Mouse (Mus musculus): Measurements from ENCODE around the gene Zcchc7.

Gene Zcchc7

DNA sequence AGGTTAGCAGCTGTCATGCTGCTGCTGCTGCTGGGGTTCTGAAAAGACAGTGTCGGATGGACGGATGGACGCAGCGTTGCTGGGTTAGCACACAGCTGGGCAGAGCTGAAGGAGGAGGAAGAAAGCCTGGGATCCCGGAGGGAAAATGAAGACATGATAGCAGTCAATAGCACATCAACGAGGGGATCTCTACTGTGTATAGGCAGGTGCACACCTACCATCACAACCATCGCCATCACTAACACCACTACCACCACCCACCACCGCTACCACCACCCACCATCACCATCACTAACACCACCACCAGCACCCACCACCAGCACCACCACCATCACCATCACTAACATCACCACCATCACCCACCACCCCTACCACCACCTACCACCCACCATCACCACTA lies 35.6 kb upstream of the Zcchc7 start:
- ChIA-PET POLR2A (interaction anchor here in 1 of 4 experiments (1.0 kb wide), 1 partner anchor 10 kb away, joined by 3 read pairs; the partner anchor contains the start of gene Pax5), CTCF (no interaction called here)

DNA sequence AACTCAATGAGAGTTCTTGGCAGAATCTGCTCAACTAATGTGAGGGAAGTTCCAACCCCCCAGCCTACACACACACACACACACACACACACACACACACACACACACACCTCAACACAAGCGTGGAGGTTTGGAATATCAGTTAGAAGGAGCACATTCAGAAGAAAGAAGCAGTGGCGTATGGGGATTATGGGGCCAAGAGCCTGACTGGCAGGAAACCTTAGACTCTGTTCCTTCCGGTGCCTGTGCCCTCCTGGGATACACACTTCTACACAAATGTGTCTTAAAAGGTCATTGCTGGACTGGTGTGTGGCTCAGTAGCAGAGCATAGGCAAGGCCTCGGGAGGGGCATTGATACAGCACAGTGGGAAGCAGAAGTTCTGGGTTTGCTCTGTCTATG lies 34.4 kb upstream of the Zcchc7 start:
- POLR2A ChIA-PET: interaction anchor here in 1 of 4 experiments (1.0 kb wide), 1 partner anchor 11 kb away, joined by 3 read pairs; the partner anchor contains the start of gene Pax5

DNA sequence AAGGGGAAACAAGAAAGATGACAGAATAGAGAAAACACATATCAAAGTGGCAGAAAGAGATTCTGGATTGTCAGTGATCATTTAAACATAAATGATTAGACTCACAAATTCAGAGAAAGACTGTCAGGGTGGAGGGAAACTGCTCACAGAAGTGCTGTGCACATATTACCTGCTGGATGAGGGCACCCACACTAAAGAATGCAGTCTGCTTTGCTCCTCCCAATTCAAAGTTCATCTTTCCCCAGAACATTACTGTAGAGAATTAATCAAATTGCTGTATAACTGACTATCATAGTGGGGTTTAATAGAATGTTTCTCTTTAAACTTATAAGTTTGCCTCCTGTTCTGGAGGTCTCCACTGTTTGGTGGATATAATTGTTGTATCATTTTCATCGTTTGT lies 15.2 kb upstream of the Zcchc7 start:
- POLR2A ChIA-PET: no interaction called here
- CTCF ChIA-PET: no interaction called here

More for the DNA sequence above, 34.4 kb upstream of the Zcchc7 start:
- CTCF ChIA-PET: no interaction called here

DNA sequence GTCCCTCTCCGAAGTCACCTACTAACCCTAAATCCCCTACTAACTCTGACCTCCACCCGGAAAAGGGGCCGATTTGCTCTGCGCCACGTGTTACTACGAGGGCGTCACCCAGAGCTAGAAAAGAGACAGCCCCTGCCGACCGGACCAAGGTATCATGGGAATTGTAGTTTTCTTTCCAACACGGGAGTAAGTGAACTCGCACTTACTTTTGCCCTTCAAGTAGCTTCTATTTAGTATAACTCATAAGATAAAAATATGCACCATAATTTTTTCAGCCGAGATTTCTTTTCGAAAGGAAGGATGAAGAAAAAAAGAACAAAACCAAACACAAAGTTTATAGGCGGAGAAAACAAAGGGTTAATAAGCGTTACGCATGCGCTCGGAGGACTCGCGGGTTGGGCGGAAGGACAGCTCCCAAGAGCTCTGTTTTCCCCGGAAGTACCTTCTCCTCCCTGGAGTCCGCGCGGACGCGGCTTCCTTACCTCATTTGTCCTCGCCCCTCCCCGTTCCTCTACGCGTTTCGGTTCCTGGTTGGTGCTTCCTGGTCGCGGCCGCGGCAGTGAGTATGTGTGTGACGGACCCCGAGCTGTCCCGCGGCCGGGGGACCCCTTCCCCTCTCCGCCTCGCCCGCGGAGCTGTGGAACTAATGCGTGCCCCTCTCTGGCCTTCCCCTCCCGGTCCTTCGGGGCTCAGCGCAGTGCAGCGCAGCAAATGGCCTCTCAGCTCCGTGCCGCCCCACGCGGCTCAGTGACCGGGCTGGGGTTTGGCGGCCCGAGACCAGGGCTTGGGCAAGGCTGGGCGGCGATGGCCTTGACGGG lies 666 bp downstream of the Zcchc7 start:
- CTCF ChIA-PET: interaction anchor here in 2 of 4 experiments (0.5 to 1.5 kb wide), 3 partner anchors 87 to 764 kb away, joined by 3 to 6 read pairs (median 3); no protein-coding TSS in a partner anchor

DNA sequence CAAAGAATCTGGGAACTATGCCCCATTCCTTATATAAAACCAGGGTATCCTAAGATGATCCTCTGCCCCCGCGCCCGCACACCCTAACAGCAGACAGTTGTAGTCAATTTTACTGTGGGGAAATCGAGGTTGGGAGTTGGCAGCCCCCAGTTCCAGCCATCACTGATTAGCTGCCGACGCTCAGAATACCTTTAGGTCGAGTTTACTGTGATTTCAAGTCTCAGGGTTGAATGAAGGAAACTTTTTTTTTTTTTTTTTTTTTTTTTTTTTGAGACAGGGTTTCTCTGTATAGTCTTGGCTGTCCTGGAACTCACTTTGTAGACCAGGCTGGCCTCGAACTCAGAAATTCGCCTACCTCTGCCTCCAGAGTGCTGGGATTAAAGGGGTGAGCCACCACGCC lies 1.5 kb downstream of the Zcchc7 start:
- ChIA-PET CTCF (interaction anchor here in 1 of 4 experiments (0.6 to 1.5 kb wide), 2 partner anchors 88 to 775 kb away, joined by 3 to 6 read pairs; partner anchors contain the start of gene Shb), POLR2A (interaction anchor here in 3 of 4 experiments (1.0 to 3.5 kb wide), 43 partner anchors 9 to 745 kb away, joined by 3 to 25 read pairs (median 6); partner anchors contain the start of genes Melk (in 1 of the 3) and Zbtb5 (in 1 of the 3))

More for the DNA sequence above, 666 bp downstream of the Zcchc7 start:
- POLR2A ChIA-PET: interaction anchor here (0.5 to 3.5 kb wide), 104 partner anchors 8 to 1633 kb away, joined by 3 to 25 read pairs (median 4); partner anchors contain the start of genes Zbtb5 (in 2 of the 4), Melk (in 1 of the 4), Tln1 (in 1 of the 4) and Trmo (in 1 of the 4)

DNA sequence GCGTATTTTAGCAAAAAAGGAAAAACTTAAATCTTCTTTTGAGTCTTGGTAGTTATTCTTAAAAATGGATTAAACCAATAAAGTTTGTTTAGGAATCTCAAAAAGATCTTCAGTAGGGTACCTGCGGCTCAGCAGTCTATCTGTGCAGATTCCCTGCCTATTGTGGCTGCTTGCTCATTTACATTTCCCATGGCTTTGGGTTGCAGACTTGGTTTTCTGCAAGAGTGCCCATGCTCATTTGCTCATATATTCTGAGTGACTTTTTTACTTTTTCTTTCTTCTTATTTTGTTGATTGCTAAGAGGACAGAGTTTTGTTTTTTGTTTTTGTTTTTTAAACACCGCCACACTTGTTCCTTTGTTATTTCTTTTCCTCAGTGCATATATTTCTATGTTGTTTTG lies 19.2 kb downstream of the Zcchc7 start:
- POLR2A ChIA-PET: interaction anchor here in 2 of 4 experiments (1.2 to 2.6 kb wide), 2 partner anchors 18 kb away, joined by 5 to 12 read pairs; partner anchors contain the start of gene Zcchc7 (in 1 of the 2)

DNA sequence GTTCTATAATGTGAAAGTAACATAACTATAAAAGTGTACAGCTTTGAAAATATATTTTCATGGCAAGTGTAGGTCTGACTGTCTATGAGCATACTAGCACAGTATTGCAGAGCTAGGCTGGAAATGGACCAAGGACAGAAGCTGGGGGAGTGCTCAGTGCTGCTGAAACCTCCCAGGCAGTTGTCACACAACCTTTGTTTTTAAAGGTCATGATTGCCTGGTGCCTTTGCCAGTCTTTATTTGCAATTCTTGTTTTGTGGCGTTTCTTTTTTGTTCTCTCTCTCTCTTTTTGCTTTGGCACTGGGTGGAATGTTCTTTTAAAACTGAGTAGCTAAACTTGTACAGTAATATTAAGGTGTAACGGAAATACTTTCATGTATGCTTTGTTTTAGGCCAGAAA lies 21.0 kb downstream of the Zcchc7 start:
- ChIA-PET CTCF (interaction anchor here in 1 of 4 experiments (0.6 kb wide), 1 partner anchor 380 kb away, joined by 3 read pairs; no protein-coding TSS in a partner anchor), POLR2A (interaction anchor here in 1 of 4 experiments (0.6 to 2.0 kb wide), 5 partner anchors 10 to 181 kb away, joined by 3 to 7 read pairs (median 3); partner anchors contain the start of gene Zcchc7)

More for the DNA sequence above, 19.2 kb downstream of the Zcchc7 start:
- CTCF ChIA-PET: no interaction called here

DNA sequence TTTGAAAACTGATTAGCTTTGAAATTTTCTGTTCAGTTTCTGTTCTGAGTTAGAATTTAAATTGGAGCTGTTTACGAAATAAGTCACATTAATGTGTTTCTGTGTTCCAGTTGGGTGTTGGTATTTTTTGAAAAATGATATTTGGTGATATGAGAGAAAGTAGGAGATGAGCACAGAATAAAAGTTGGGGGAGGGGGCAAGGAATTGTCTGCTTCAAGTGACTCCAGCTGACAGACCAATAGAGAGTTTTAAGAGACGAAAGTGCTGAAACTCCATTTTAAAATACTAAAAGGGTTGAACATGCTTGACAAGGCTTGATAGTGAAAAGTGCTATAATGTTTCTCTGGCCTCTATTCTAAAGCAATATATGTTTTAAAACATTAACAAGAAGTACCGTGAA lies 21.4 kb downstream of the Zcchc7 start:
- CTCF ChIA-PET: interaction anchor here in 1 of 4 experiments (0.6 kb wide), 1 partner anchor 381 kb away, joined by 3 read pairs; no protein-coding TSS in a partner anchor
- POLR2A ChIA-PET: interaction anchor here in 1 of 4 experiments (1.2 to 2.0 kb wide), 4 partner anchors 10 to 31 kb away, joined by 3 to 7 read pairs (median 4); partner anchors contain the start of gene Zcchc7

DNA sequence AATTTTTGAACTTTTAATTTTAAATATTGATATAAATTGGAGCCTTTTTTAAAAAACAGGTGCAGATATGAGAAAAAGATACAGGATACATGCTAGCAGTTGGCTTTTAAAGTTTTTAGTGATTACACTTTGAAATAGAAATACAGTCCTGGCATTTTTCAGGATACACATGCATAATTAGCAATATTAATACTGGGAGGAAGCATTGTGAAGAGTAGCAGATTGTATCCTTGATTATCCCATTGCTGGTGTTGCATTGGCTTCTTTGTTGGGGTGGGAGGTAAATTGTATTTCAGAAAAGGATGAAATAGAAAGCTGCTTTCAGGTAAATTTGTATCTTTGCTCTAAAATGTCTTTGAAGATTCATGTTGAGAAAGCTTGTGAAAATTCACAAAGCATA lies 22.0 kb downstream of the Zcchc7 start:
- CTCF ChIA-PET: no interaction called here
- POLR2A ChIA-PET: interaction anchor here in 1 of 4 experiments (1.3 kb wide), 1 partner anchor 22 kb away, joined by 7 read pairs; the partner anchor contains the start of gene Zcchc7

DNA sequence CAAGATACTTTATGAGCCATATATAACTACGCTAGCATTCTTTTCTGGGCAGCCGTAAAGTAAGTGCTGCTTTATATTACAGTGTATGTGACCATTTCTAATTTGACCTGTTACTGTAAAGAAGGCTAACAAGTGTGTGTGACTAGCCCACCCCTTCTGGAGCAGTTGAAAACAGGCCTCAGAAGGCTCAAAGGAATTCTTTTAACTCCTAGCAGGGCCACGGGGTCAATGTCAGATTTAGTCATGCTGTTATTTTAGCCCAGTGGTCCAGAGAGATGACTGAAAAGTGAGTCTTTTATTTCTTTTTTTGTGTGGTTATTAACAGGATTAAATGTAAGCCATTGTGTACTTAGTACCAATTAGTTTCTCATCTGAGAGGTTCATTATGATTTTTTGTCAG lies 22.6 kb downstream of the Zcchc7 start:
- ChIA-PET POLR2A (interaction anchor here in 1 of 4 experiments (1.5 kb wide), 1 partner anchor 22 kb away, joined by 8 read pairs; the partner anchor contains the start of gene Zcchc7), CTCF (no interaction called here)

DNA sequence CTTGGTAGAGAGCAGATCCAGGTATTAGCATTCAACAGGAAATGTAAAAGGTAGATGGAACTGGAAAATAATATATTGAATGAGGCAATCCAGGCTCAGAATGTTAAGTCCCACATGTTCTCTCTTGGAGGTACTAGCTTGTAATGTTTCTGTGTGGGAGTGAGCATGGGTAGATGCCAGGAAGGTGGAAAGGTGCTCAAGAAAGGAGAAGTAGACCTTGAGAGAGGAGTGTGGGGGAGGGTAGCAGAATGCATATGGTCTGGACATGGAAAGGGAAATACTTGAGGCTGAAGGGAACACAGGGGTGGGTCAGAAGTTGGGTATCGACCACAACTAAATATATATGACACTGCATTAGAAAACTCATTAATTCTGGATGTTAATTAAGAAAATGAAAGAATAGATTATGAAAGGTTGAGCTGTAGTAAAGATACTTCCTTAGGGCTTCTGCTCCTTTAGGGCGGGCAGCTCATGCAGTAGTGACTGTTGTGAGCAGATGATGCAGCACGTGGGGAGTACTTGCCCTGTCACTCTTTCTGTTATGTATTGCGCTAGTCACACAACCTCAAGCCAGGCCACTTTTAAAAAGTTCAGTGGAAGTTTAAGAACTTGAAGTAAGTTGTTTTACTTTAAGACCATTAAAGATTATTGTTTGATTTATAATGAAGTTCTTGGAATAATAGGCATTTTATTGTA lies 24.9 kb downstream of the Zcchc7 start:
- POLR2A ChIA-PET: interaction anchor here in 2 of 4 experiments (0.7 to 2.5 kb wide), 4 partner anchors 9 to 25 kb away, joined by 3 to 8 read pairs (median 6); partner anchors contain the start of gene Zcchc7 (in 1 of the 2)
- CTCF ChIA-PET: no interaction called here

DNA sequence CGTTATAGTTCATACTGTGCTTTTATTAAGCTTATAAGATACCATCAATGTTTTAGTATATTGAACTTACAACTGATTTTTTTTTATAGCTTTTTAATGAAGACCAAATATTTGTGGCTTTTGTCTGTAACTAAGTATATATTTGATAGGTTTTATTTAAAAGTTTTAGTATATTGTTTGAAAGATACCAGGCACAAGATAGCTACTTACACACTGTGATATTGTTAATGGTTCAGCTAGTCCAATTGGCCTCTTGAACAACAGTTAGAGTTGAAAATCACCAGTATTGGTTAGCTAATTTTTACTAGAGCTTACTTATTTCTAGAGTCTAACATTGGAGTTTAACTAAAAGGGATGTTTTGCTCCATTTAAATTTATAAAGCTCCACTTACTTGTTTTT lies 25.8 kb downstream of the Zcchc7 start:
- CTCF ChIA-PET: interaction anchor here in 1 of 4 experiments (0.6 kb wide), 1 partner anchor 34 kb away, joined by 3 read pairs; no protein-coding TSS in a partner anchor
- POLR2A ChIA-PET: interaction anchor here in 2 of 4 experiments (1.7 to 2.5 kb wide), 3 partner anchors 10 to 25 kb away, joined by 7 to 8 read pairs (median 8); partner anchors contain the start of gene Zcchc7 (in 1 of the 2)

DNA sequence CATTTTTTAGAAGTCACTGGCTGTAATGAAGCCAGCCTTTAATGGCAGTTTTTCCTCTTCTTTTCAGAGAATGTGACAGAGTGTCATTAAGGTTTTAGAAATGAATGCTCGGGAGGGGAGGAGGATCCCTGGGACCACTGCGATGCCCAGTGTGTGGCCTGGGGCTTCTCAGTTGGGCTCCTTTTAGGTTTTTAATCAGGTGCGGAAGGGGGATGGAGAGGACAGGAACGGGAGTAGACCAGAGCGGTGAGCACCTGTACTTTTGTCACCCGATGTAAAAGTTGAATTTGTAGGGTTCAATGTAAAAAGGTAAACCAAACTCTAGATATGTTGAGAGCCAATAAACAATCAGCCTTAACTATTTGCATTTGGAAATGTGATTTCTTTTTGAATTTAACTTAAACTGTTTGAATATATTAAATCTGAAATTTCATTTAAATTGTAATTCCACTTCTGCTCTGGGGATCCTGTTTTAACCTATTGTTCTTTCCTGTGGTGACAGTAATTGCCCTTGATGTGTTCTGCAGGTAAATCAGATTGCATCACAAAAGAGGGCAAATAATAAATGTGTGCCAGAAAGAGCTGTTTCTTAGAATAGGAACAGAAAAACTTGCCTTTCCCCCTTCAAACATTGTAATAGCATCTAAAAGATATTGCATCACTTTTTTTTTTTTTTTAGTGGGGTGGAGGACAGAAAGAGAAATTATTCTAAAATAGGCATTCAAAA lies 28.1 kb downstream of the Zcchc7 start:
- POLR2A ChIA-PET: interaction anchor here in 3 of 4 experiments (0.5 to 2.5 kb wide), 5 partner anchors 14 to 598 kb away, joined by 3 to 8 read pairs (median 4); partner anchors contain the start of gene Zcchc7 (in 1 of the 3)

DNA sequence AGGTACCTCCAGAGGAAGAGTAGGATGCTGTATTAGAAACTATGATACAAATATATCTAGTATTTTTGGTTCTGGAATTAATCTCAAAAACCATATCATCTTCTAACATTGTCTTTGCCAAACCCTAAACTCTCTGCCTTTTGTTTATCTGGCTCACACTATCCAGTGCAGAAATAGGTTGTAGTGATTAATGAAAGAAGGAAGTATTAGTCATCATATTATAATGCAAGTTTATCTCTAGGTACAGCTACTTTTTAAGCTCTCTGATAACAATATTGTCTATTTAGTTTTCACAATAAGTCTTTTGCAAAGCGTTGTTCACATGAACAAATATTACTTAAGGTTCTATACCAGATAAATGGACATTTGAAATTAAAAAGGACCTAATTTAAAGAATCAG lies 57.2 kb downstream of the Zcchc7 start:
- CTCF ChIA-PET: no interaction called here
- POLR2A ChIA-PET: no interaction called here

More for the DNA sequence above, 28.1 kb downstream of the Zcchc7 start:
- CTCF ChIA-PET: interaction anchor here in 1 of 4 experiments (0.6 kb wide), 1 partner anchor 402 kb away, joined by 4 read pairs; no protein-coding TSS in a partner anchor

DNA sequence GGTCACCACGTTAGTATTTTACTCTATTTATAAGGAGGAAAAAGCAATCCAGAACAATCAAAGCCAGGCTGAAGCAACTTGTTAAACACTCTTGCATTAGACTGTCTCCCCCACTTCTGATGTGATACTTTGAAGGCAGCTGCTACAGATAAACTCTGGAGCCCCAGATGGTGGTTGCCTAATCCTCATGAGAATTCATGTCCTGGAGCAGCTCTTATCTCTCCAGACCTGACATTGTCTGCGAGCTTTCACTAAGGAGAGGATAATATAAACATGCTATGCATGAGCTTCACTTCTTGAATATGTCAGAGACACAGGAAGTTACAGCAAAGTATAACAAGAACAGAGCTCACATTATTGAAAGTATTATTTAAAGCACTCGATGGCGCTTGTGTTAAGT lies 58.1 kb downstream of the Zcchc7 start:
- POLR2A ChIA-PET: interaction anchor here in 2 of 4 experiments (0.8 to 1.7 kb wide), 2 partner anchors 8 to 58 kb away, joined by 4 to 6 read pairs; partner anchors contain the start of gene Zcchc7 (in 1 of the 2)
- CTCF ChIA-PET: interaction anchor here in 1 of 4 experiments (1.2 kb wide), 1 partner anchor 144 kb away, joined by 3 read pairs; no protein-coding TSS in a partner anchor

DNA sequence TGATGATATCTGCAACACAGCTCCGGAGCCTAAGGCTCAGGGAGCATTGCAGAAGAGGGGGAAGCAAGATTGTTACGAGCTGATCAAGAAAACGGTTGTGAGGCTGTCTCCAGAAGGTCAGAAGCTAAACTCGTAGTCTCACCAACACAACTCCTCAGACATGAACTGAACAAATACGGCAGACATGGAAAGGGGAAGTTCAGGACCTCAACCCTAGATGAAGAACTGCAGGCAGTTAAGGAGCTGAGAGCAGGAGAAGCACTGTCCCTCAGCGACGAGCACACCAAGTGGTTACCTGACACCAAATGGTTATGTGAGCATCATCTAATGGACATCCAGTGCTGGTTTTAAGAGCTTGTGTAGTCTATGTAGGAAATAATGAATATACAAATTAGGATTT lies 60.9 kb downstream of the Zcchc7 start:
- ChIA-PET POLR2A (interaction anchor here in 2 of 4 experiments (1.0 to 1.5 kb wide), 4 partner anchors 9 to 133 kb away, joined by 3 to 6 read pairs (median 6); no protein-coding TSS in a partner anchor), CTCF (interaction anchor here in 1 of 4 experiments (0.6 kb wide), 1 partner anchor 210 kb away, joined by 4 read pairs; no protein-coding TSS in a partner anchor)

DNA sequence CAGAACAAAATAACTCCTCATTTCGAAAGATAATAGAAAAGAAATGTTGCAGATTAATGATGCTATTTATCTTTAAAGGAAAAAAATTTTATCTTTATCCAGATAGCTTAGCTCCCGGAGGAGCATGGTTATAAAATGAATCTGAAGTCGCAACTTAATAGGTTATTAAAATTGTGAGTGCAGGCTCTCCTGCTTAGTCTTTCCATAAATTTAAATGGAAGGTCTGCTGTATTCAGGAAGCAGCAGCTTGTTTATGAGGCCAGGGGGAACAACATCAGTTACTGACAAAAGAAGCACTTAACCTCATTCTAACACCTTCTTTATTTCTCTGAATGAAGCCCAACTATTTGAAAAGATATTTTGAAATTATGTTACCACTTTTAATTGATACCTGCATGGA lies 74.9 kb downstream of the Zcchc7 start:
- CTCF ChIA-PET: no interaction called here
- POLR2A ChIA-PET: no interaction called here
